Mouse (Mus musculus) liver, embryonic 18 days (tissue): ENCODE results near the gene Olfr606. TPM values are rescaled to one million over a fixed set of nuclear protein-coding genes. Genes with fewer than 3 reads are reported as not detected.

Experiments used
- polyA plus RNA-seq: library from polyadenylated mRNA; depleted of rRNA; stranded (reverse); fragments of >200 nt; gene quantifications from 2 replicates; pipeline ENCODE4 v1.2.3, GENCODE M21; 2012; rRNA removed

Gene Olfr606
- not detected in 2 replicates for polyA plus RNA-seq

GRCm38 (mm10) chr7:103448746-103449145 is at the start of gene Olfr606:
Gene Olfr606, plus strand, starts transcription at chr7:103449046.

GRCm38 (mm10) chr7:103414772-103415171 is 34.1 kb upstream of the Olfr606 start, which contains the start of gene Usp17lc:
Gene Usp17lc, plus strand, starts transcription at chr7:103415072.

DNA sequence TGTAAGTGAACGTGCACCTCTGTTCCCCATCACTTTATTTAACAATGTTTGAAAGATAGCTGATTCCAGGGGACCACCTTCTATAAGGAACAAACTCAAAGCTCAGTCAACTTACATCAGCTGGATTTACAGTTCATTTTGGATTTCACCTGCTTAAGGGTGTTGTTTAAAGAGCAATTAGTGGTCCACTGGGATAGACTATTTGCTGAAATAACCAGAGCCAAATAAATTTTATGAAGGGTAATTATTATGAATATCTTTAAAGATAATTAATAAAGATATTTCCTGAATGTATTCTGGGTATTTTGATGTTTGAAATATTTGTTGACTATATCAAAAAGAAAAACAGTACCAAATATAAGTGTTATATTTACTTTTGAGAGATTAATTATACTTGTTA is 3.5 kb upstream of the Olfr606 start, which contains the start of gene Olfr605:
TSS of gene Olfr605 (minus strand) at position 101 of the 400 bp plus-strand sequence.

GRCm38 (mm10) chr7:103469577-103469976 is 20.7 kb downstream of the Olfr606 start, which contains the start of gene Olfr608:
Gene Olfr608, plus strand, starts transcription at chr7:103469877.

DNA sequence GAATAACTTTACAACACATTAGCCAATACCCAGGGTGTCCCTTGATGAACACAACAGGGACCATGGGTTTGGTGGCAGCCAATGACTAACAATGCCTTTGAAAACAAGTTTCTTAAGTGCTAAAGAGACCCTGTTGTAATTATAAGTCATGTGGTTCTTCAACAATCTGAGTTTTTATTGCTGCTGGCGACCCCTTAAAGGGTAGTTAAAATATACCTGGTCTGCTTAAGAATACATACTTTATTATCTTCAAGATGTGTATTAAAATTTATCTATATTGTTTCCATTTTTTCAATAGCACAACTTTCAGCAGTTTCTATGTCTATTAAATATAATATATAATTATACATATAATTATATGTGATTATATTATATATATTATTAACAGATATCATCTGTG is 49.1 kb downstream of the Olfr606 start, which contains the start of gene Olfr609:
TSS of gene Olfr609 (minus strand) at position 101 of the 400 bp plus-strand sequence.

Other genes with a start within 250 kb of the Olfr606 start
- not detected in 2 replicates for gene Olfr593, start 237.2 kb upstream of the Olfr606 start, polyA plus RNA-seq
- not detected in 2 replicates for gene Olfr594, start 232.1 kb upstream of the Olfr606 start, polyA plus RNA-seq
- gene Usp17ld, start 196.5 kb upstream of the Olfr606 start, polyA plus RNA-seq = not detected in 2 replicates
- gene Olfr596, start 143.4 kb upstream of the Olfr606 start, polyA plus RNA-seq = not detected in 2 replicates
- gene Olfr597, start 132.7 kb upstream of the Olfr606 start, polyA plus RNA-seq = not detected in 2 replicates
- gene Olfr598, start 125.5 kb upstream of the Olfr606 start, polyA plus RNA-seq = not detected in 2 replicates
- gene Olfr599, start 113.1 kb upstream of the Olfr606 start, polyA plus RNA-seq = not detected in 2 replicates
- gene Olfr600, start 99.4 kb upstream of the Olfr606 start, polyA plus RNA-seq = not detected in 2 replicates
- not detected in 2 replicates for gene Olfr601, start 86.4 kb upstream of the Olfr606 start, polyA plus RNA-seq
- not detected in 2 replicates for gene Olfr603, start 62.9 kb upstream of the Olfr606 start, polyA plus RNA-seq
- not detected in 2 replicates for gene Usp17lc, start 34.0 kb upstream of the Olfr606 start, polyA plus RNA-seq
- not detected in 2 replicates for gene Olfr605, start 3.6 kb upstream of the Olfr606 start, polyA plus RNA-seq
- not detected in 2 replicates for gene Olfr607, start 15.1 kb downstream of the Olfr606 start, polyA plus RNA-seq
- gene Olfr608, start 20.8 kb downstream of the Olfr606 start, polyA plus RNA-seq = not detected in 2 replicates
- gene Olfr609, start 49.0 kb downstream of the Olfr606 start, polyA plus RNA-seq = not detected in 2 replicates
- gene Olfr610, start 63.1 kb downstream of the Olfr606 start, polyA plus RNA-seq = not detected in 2 replicates
- gene Olfr611, start 71.8 kb downstream of the Olfr606 start, polyA plus RNA-seq = not detected in 2 replicates
- not detected in 2 replicates for gene Olfr612, start 93.7 kb downstream of the Olfr606 start, polyA plus RNA-seq
- not detected in 2 replicates for gene Olfr613, start 99.0 kb downstream of the Olfr606 start, polyA plus RNA-seq
- gene Olfr615, start 107.0 kb downstream of the Olfr606 start, polyA plus RNA-seq = not detected in 2 replicates
- gene Olfr616, start 120.1 kb downstream of the Olfr606 start, polyA plus RNA-seq = not detected in 2 replicates
- gene Olfr617, start 124.0 kb downstream of the Olfr606 start, polyA plus RNA-seq = not detected in 2 replicates
- gene Olfr618, start 141.1 kb downstream of the Olfr606 start, polyA plus RNA-seq = not detected in 2 replicates
- not detected in 2 replicates for gene Olfr619, start 151.5 kb downstream of the Olfr606 start, polyA plus RNA-seq
- gene Olfr620, start 163.5 kb downstream of the Olfr606 start, polyA plus RNA-seq = not detected in 2 replicates
- gene Olfr622, start 193.7 kb downstream of the Olfr606 start, polyA plus RNA-seq = 0.02 TPM in 1 of 2 replicates, not detected in the other
- not detected in 2 replicates for gene Olfr623, start 214.7 kb downstream of the Olfr606 start, polyA plus RNA-seq
- gene Olfr624, start 222.1 kb downstream of the Olfr606 start, polyA plus RNA-seq = 0.01 TPM in 2 replicates
- not detected in 2 replicates for gene Olfr625-ps1, start 233.7 kb downstream of the Olfr606 start, polyA plus RNA-seq